Mouse (Mus musculus) kidney, embryonic 15.5 days (tissue): Measurements from ENCODE around the gene Gm14434. TPM values are rescaled to one million over a fixed set of nuclear protein-coding genes. Genes with fewer than 3 reads are reported as not detected.
"Not testable (repeated sequence)": the region's sequence is repeated elsewhere in the genome, so short reads cannot be mapped to it uniquely, and the experiment has no call there.

Experiments
- ATAC-seq: fragments of 200-750 bp; cut with Nextera tagmentation; replicated peaks from 2 replicates; pipeline ENCODE4 v1.8.0; 2017; ENCODE audit warnings: moderate TSS enrichment; ENCODE audit not compliant: low FRiP score
- H3K27ac ChIP-seq: fragments of 300-500 bp; sonication (generic); 2 replicates; pipeline ENCODE4 v1.5.1; 2015; ENCODE audit warnings: mild to moderate bottlenecking, inconsistent platforms
- H3K27me3 ChIP-seq: fragments of 300-500 bp; sonication (generic); 2 replicates; pipeline ENCODE4 v1.6.1; 2015; ENCODE audit warnings: inconsistent platforms
- H3K36me3 ChIP-seq: fragments of 300-500 bp; sonication (generic); 2 replicates; pipeline ENCODE4 v1.6.1; 2015; ENCODE audit warnings: inconsistent platforms
- H3K4me1 ChIP-seq: fragments of 300-500 bp; sonication (generic); 2 replicates; pipeline ENCODE4 v1.6.1; 2015; ENCODE audit warnings: inconsistent platforms
- H3K4me2 ChIP-seq: fragments of 300-500 bp; sonication (generic); 2 replicates; pipeline ENCODE4 v1.6.1; 2015; ENCODE audit warnings: moderate library complexity, mild to moderate bottlenecking, inconsistent platforms
- H3K4me3 ChIP-seq: fragments of 300-500 bp; sonication (generic); replicated peaks from 2 replicates; pipeline ENCODE4 v1.5.1; 2015; ENCODE audit warnings: mild to moderate bottlenecking, inconsistent platforms
- H3K9ac ChIP-seq: fragments of 300-500 bp; sonication (generic); 2 replicates; pipeline ENCODE4 v1.6.1; 2015; ENCODE audit warnings: mild to moderate bottlenecking, inconsistent platforms
- H3K9me3 ChIP-seq: fragments of 300-500 bp; sonication (generic); replicated peaks from 2 replicates; pipeline ENCODE4 v1.6.1; 2016; ENCODE audit warnings: inconsistent platforms
- WGBS: fragments of 180-500 bp; shearing (Covaris S2); methylation state at CpG from one replicate; pipeline ENCODE4 v1.1.7; 2015; ENCODE audit warnings: mixed read lengths; 5-methylcytosine and 5-hydroxymethylcytosine counted together
- polyA plus RNA-seq: library from polyadenylated mRNA; unstranded; fragments of >200 nt; fragmentation: Nextera tagmentation; extraction: Ambion mirVana; gene quantifications from 2 replicates; pipeline ENCODE4 v1.2.1, GENCODE M21; 2015

Gm14434 gene
- polyA plus RNA-seq, result 0.94 and 3.9 TPM in 2 replicates

- not testable (repeated sequence) for H3K4me2 ChIP-seq, H3K9ac ChIP-seq, ATAC-seq, H3K27me3 ChIP-seq, H3K9me3 ChIP-seq, H3K4me3 ChIP-seq, H3K4me1 ChIP-seq, H3K36me3 ChIP-seq, H3K27ac ChIP-seq
- no CpG with 5 or more reads among the region's 4 CpGs for WGBS
These were observed at the start of gene Gm14434 for GRCm38 (mm10) chr2:176486683-176487082. Gene Gm14434 (minus strand): TSS chr2:176486783.

- no CpG with 5 or more reads among the region's 9 CpGs for WGBS
- ATAC-seq, H3K36me3 ChIP-seq, H3K4me1 ChIP-seq, H3K9me3 ChIP-seq, H3K27ac ChIP-seq, H3K9ac ChIP-seq, H3K4me3 ChIP-seq, H3K4me2 ChIP-seq, H3K27me3 ChIP-seq: not testable (repeated sequence)
These were observed 34.2 kb upstream of the Gm14434 start, which contains the start of gene Zfp967 for GRCm38 (mm10) chr2:176520756-176521155. Gene Zfp967 (plus strand): TSS chr2:176521056.

GRCm38 (mm10) chr2:176423294-176423693 lies 63.3 kb downstream of the Gm14434 start, which contains the start of gene Gm14435:
Gene Gm14435 (plus strand): TSS chr2:176423594.
- not testable (repeated sequence) for H3K27ac ChIP-seq

More at GRCm38 (mm10) chr2:176423294-176423693, 63.3 kb downstream of the Gm14434 start, which contains the start of gene Gm14435:
- not testable (repeated sequence) for H3K36me3 ChIP-seq, H3K27me3 ChIP-seq, H3K4me1 ChIP-seq, H3K4me2 ChIP-seq, ATAC-seq, H3K9ac ChIP-seq, H3K4me3 ChIP-seq, H3K9me3 ChIP-seq
- WGBS, result no CpG with 5 or more reads among the region's 6 CpGs

Other genes with a start within 250 kb of the Gm14434 start
- not detected in 2 replicates for gene Gm11009, start 167.3 kb downstream of the Gm14434 start, polyA plus RNA-seq
- gene Gm14435, start 63.2 kb downstream of the Gm14434 start, polyA plus RNA-seq, result 13.8 and 14.1 TPM in 2 replicates
- not detected in 2 replicates for gene Zfp967, start 34.3 kb upstream of the Gm14434 start, polyA plus RNA-seq
- 21.4 and 24.9 TPM in 2 replicates for gene Gm14308, start 149.6 kb upstream of the Gm14434 start, polyA plus RNA-seq
- gene Zfp973, start 183.7 kb upstream of the Gm14434 start, polyA plus RNA-seq, result 7.7 and 9.4 TPM in 2 replicates
- gene Gm14305, start 221.5 kb upstream of the Gm14434 start, polyA plus RNA-seq, result 23.1 and 25.7 TPM in 2 replicates